Mouse (Mus musculus) lung, postnatal 0 days (tissue): Measurements from ENCODE around the gene Mrpl16.

Experiments used
- CTCF ChIP-seq: IDR thresholded peaks from 2 replicates; pipeline ENCODE4 v1.5.1; 2016; ENCODE audit warnings: antibody characterized with exemption, mild to moderate bottlenecking
- EP300 ChIP-seq: IDR thresholded peaks from 2 replicates; pipeline ENCODE4 v1.6.1; 2016; ENCODE audit warnings: antibody characterized with exemption, mild to moderate bottlenecking, control low read depth

DNA sequence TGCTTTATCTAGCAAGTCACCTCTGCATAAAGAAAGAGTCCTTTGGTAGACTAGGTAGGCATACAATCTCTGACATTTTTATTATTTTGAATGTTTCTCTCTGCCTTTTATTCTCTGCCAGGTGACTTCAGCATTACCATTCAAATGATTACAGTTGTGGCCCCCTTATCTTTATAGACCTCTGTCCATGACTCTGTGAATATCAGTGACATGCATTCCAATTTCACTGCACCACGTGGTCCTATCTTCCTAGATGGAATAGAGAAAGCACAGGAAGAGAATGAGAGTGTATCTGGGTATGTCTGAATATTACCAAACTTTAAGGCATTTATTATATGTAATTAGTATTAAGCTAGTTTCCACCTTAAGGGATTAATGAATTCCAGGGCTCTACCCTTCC, 33.7 kb upstream of the Mrpl16 start:
- TF ChIP-seq EP300 (no peak), CTCF (no peak)
